Mouse (Mus musculus): Measurements from ENCODE around the gene Slc30a5.

Gene Slc30a5

GRCm38 (mm10) chr13:100753011-100753410 lies 80.2 kb downstream of the Slc30a5 start:
- no peak for DNase-seq
